Mouse (Mus musculus) adrenal gland, adult (tissue): Measurements from ENCODE around the gene Mef2d.
"Not testable (repeated sequence)": the region's sequence is repeated elsewhere in the genome, so short reads cannot be mapped to it uniquely, and the experiment has no call there.

ENCODE experiments used
- DNase-seq, 2 experiments: peaks; one replicate each; pipeline ENCODE4 v3.0.0; 2022 to 2023; ENCODE audit warnings: low spot score in 1 of 2; ENCODE audit not compliant: inconsistent age in 2 of 2

Gene Mef2d

GRCm38 (mm10) chr3:88177106-88177505, 34.9 kb downstream of the Mef2d start:
- DNase-seq: peak; percentile 73 to 90

DNA sequence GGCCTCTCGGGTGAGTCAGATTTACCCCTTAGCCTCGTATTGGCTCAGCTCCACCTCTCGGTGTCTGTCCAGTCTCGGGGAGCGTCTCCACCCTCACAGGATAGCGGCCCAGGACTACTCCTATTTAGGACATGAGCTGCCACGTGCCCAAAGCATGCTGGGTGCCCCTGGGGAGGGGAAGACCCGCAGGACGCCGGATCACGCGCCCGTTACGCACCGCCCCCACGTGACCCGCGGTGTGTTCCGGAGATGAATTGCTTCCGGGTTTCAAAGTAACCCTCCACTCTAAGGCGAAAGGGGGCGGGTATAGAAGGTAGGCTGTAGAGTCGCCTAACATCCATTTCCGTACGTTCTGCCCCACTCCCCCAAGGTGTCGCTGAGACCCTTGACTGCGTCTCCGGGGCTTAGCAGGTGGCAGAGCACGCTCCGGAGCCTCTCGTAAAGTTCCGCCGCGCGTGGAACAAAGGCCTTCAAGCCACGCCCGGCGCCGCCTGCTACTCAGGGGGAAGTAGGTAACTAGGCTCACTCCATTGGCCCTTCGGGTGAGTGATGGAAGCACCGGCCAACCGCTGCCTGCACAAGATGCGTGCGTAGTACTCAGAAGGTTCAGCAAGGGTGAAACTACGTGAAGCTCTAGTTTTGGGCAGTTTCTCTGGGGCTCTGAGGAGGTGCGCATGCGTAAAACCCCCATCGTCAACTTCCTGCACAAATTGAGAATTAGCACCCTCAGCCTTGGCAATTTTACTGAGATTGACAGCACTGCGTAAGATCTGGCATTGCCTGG, 35.6 kb downstream of the Mef2d start:
- peak; percentile 99 to 100 for DNase-seq

GRCm38 (mm10) chr3:88178346-88178733, 36.2 kb downstream of the Mef2d start:
- not testable (repeated sequence) for DNase-seq

- peak in 1 of 2 experiments; percentile 46 for DNase-seq
Observed at GRCm38 (mm10) chr3:88178986-88179385, 36.8 kb downstream of the Mef2d start.

- peak in 1 of 2 experiments; percentile 42 for DNase-seq
Observed at GRCm38 (mm10) chr3:88181374-88181773, 39.2 kb downstream of the Mef2d start.

- DNase-seq: no peak
Observed at GRCm38 (mm10) chr3:88186424-88186823, 44.3 kb downstream of the Mef2d start.

DNA sequence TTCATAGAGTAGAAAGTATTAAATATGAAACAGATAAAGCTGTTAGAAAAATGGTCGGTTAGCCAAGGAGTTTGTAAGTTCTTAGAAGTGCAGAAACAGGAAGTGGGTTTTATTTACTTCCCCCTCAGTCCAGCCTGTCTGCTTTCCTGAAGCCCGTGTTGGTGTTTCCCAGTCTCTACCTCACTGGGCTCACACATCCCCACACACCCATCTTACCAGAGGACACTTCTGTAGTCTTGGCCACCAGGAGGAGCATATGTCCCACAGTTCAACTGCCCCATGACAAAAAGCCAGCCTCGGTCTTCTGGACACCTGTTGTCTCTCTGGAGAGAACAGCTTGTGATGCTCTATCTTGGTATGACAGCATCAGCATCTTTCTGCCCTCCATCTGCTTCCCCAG, 49.0 kb downstream of the Mef2d start:
- no peak for DNase-seq

DNA sequence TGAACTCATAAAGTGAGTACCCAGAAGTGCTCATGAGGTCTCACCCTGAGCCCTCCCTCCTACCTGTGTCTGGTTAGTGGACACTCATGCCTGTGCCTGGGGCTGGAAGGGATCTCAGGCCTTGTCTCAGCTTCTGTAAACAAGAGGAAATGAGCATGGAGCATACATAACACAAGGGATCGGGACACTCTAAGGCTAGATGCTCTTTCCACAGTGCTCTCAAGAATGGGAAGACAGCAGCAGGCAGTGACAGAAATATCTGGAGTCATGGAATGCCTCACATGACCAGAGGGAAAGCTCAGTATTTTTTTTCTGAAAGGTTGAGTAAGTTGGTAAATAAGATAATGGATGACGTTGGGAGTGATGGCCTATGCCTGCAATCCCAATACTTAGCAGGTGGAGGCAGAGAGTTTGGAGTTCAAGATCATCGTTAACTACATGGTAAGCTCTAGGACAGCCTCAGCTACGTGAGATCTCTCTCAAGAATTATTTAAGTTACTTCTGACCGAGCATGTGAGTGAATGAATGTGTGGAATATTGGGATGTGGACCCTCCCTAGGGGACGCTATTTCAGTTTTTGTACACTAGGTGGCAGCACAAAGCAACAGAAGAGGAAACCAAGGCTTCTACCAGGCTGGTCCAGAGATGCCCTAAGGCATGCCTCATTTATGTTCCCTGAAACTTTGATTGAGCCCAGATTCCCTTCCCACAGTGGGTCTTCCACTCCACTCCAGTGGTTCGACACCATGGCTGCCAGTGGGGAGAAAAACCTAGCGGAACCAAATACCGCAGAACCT, 49.8 kb downstream of the Mef2d start:
- DNase-seq: peak in 1 of 2 experiments; percentile 81

DNA sequence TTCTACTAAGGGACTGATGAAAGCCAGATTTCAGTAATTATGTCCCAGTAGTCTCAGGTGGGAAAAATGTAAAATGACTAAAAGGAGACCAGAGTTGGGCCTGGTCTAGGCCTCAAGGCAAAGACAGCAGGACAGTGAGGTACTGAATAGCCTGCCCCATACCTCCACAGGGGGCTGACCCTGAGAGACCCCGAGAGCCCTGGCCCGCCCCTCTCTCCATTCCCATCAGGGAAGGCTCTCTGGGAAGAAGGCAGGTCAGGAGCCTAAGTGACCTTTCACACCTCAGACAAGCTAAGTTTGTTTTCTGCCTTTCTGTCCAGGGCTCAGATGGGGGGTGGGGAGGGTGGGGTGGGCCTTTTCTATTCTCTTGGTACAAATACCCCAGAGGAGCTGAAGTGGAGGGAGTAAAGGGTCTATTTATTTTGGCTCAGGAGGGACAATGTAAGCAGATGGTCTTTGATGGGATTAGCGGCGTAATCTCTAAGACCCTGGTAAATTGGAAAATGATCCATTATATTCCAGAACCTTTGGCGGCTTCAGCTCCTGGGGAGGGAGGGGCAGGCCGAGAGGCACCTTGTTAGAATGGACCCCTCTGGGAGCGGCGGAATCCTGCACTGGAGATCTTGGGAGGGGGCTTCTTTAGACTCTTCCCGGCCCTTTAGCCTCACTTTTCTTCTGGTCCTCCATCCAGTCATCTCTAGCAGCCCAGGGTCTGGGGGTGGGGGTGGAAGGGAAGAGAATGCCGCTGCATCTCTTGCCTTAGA, 55.8 kb downstream of the Mef2d start:
- DNase-seq: no peak

- no peak for DNase-seq
Observed at GRCm38 (mm10) chr3:88198505-88199020, 56.4 kb downstream of the Mef2d start.

- DNase-seq: no peak
Observed at GRCm38 (mm10) chr3:88199541-88200110, 57.5 kb downstream of the Mef2d start.

DNA sequence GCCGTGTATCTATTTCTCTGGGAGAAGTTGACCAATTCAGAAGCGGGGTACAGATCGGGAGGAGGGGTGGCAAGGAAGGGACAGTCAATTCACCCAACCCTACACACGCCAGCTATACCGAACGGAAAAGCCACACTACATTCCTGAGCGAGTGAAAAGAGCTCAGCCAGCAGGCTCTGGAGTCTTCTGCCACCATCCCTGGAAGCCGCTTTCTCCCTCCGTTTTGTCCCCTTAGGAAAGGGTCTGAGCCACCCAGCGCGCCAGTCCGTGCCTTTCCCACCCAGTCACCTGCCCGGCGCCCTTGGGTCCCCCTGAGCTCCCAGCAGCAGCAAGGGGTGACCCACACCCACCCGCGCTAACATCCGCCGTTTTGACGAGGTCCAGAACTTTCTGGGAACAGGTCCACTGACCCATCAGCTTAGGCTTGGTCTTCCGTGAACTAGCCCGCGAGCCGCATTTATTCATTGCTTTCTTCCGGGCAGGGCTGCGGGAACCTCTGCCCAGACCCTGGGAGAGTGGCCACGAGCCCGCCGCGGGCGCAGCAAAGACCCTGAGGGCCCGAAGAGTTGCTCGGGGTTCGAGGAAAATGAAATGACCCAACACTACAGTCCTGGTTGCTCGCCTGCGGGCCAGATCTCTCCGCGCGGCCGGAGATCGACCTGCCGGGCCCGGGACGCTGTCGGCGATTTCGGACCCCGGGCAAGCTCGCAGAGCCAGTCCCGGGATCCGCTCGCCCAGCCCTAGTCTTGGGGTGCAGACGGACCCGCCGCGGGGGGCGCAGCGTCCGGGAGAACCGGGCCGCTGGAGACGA, 58.2 kb downstream of the Mef2d start:
- DNase-seq: peak in 1 of 2 experiments; percentile 65

- DNase-seq: no peak
Observed at GRCm38 (mm10) chr3:88200972-88201330, 58.8 kb downstream of the Mef2d start.

DNA sequence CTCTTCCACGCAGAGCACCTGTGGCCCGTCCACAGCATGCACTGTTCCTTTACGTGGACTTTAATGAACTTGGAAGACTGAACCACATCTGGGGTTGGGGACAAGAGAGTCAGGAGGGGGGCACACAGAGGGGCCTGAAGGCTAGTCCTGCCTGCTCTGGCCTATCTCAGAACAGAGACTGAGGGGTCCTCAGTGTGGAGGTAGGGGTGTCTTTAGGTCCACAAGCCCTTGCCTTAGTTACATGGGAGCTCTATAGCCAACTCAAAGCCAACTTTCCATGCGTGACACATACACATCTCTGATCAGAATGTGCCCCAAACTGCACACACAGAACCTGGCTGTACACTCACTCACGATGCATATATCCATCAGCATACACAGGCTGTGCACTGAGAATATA, 59.5 kb downstream of the Mef2d start:
- no peak for DNase-seq

GRCm38 (mm10) chr3:88202986-88203385, 60.8 kb downstream of the Mef2d start:
- no peak for DNase-seq

- no peak for DNase-seq
Observed at GRCm38 (mm10) chr3:88203456-88203855, 61.3 kb downstream of the Mef2d start.

DNA sequence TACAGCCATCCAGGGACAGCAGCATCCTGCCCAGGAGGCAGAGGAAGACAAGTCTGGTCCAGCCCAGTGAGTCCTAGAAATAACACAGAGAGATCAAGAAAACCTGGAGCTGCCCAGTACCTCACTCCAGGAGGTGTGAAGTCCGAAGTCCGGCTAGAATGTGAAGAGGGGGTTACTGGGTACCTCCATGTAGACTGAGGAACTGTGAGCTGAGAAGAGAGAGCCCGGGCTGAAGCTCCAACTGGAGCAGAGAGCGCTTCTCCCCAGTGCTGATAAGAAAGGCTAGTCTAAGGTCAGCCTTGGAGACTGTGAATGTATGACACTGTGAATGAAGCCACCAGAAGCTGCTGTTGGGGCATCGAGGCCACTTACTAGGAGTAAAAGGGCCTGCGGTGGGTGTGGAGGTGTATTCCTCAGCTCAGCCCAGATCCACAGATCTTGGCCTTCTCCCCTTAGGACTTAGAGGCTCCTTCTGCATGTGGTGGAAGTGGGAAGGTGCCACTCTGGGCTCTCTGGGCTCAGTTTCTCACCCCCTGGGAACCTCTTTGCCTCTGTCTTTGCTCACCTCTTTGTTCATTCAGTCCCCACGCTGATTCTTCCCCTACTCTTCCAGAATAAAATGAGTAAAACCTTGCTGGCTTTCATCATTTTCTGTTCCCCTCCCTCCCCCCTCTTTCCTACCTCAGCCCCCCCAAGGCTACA, 62.0 kb downstream of the Mef2d start:
- DNase-seq: no peak

DNA sequence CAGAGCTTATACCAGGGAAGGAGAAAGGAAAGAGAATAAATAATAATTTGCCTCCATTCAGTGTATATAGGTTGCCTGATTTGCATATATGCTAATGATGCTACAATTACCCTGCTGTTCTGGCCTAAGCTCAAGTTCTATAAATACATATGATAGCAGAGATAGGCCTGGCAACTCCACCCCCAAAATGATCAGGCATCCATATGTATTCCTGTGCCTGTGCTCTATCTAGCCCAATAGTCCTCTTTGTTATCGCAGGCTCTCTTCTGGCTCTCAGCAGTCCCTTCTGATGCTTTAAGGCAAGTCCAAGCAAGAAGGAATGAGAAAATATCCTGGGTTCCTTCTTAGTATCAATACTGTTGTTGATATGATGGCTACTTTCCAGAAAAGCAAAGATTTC, 62.6 kb downstream of the Mef2d start:
- no peak for DNase-seq

DNA sequence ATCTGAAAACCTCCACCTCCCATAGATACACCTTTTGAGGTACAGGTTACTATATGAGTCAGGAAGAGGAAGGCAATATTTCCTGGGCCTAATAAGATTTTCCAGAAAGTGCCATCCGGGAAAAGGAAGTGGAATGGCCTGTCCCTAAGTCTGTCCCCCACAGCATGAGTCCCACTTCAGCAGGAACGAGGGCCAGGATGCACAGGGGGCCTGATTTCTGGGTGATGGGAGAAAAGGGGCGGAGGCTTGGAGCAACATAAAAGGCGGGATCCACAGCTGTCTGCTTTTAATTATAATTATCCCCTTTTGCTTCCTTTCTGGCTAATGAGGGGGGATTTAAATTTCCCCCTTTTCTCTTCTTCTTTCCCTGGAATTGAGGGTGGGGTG, 63.0 kb downstream of the Mef2d start:
- no peak for DNase-seq
